Mouse (Mus musculus) naive thymus-derived CD4-positive, alpha-beta T cell, adult 5 months (primary cell): ENCODE data around the gene Katna1. TPM values are rescaled to one million over a fixed set of nuclear protein-coding genes. Genes with fewer than 3 reads are reported as not detected.

Experiments
- polyA plus RNA-seq: library from polyadenylated mRNA; unstranded; fragments of 100-300 nt; shearing (Covaris generic); gene quantifications from one replicate; pipeline ENCODE4 v1.2.1, GENCODE M21; 2017

The Katna1 gene
- polyA plus RNA-seq = 98.2 TPM

DNA sequence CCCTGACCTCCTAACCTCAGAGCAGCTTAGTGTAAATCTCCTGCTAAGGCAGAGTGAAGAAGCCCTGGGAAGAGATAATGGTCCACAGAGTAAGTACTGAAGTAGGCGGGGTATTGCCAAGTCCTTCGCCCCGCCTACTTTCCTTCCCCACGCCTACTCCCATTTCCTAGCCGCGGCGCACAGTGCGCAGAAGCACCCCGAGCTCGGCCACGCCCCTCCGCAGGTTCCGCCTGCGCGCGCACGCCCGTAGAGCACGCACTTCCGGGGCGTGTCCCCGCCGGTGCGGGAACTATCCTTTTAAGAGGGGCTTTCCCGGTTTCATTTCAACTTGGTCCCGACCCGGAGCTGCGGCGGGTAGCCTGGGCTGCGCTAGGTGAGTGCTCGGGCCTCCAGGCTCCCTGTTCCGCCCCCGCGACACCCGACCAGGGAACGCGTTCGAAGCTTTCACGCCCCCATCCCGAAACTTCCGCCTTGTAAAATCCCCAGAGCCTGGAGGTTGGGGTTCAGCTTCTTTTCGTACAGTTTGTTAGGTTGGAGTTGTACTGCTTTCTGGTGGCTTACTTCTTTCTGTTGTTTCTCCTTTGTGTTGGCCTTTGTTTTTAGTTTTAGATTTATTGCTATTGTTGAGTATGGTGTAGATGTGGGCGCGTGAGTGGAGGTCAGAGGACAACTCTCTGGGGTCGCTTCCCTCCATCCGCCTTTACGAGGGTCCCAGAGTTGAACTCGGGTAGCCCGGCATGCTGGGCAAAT lies at the start of gene Katna1:
Katna1 (plus strand) TSS at position 250 of the 750 bp plus-strand sequence.

DNA sequence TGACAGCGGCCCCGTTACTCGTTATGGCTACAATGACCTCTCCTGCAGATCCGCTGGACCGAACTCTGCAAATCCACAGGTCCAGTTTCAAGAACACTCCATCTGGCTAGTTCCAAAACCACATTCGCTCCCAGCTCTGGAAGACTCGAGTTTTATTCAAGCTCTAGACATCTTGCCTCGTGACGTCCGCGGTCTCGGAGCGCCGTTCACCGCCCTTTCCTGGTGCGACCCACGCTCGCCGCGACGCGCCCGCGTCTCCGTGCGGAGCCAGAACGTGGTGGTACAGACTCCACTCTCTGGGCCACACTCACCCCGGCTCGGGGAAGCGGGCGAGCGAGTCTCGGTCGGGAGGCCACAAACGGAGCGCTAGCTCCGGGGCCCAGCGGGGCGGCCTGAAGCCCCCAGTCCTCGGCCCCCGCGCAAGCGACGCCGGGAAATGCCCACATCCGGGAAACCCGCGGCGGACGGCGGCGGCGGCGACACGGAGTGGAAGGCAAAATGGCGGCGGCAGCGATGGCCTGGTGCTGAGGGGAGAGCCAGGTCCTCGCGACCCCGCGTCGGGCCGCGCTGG lies 45.0 kb upstream of the Katna1 start, which contains the start of the genes Pcmt1 and Lats1:
Pcmt1 (minus strand) TSS at position 406 of the 571 bp plus-strand sequence.
Lats1 (plus strand) TSS at position 484 of the 571 bp plus-strand sequence.

DNA sequence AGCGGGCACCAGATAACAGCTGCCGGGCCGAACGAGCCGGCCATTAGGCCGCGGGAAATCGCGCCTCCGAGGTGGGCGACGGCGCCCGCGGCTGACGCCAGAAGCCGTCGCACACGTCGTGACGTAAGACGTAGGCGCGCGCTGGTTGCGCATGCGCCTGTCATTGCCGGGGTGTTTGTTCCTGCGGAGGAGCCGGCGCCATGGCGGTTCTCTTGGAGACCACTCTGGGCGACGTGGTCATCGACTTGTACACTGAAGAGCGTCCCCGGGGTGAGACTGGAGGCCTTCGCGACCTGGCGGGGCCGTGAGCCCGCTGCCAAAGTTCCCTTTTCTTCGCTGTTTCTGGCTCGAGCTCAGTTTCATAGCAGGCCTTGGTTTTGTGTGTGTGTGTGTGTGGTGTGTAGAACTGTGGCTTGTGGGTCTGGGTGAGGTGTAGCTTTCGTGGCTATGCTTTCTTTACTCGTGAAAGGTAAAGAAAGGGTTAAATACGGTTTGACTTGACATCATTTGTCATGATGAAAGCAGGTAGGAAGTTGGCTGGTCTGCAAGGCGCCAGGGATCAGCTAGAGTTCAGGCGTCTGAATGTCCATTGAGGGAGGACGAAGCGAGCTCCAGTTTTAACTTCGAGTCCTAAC lies 67.1 kb downstream of the Katna1 start, which contains the start of the genes Ginm1 and Ppil4:
Ginm1 (minus strand) TSS at position 74 of the 635 bp plus-strand sequence.
Ppil4 (plus strand) TSS at position 141 of the 635 bp plus-strand sequence.

Other genes starting within 250 kb of the Katna1 start
- 1.4 TPM for gene Lrp11, start 136.2 kb upstream of the Katna1 start, polyA plus RNA-seq
- 19.7 TPM for gene Nup43, start 58.5 kb upstream of the Katna1 start, polyA plus RNA-seq
- 109 TPM for gene Pcmt1, start 44.9 kb upstream of the Katna1 start, polyA plus RNA-seq
- gene Lats1, start 44.8 kb upstream of the Katna1 start, polyA plus RNA-seq = 18.0 TPM
- gene Ginm1, start 66.8 kb downstream of the Katna1 start, polyA plus RNA-seq = 87.6 TPM
- gene Ppil4, start 66.9 kb downstream of the Katna1 start, polyA plus RNA-seq = 120 TPM
- gene Zc3h12d, start 106.5 kb downstream of the Katna1 start, polyA plus RNA-seq = 11.5 TPM
- gene Tab2, start 230.2 kb downstream of the Katna1 start, polyA plus RNA-seq = 14.4 TPM